Mouse (Mus musculus): ENCODE measurements around the gene Phf19.

- TF ChIP-seq POLR2A (IDR thresholded peaks at IDR 0.05; ENCODE audit: borderline replicate concordance, low read depth, low read length) (no peak), CTCF (IDR thresholded peaks at IDR 0.05; ENCODE audit: low read depth, low read length) (no peak)
These were observed 927 bp upstream of the Phf19 start for GRCm38 (mm10) chr2:34914823-34915082.

All from bone marrow macrophage, adult 2 months (primary cell).